Mouse (Mus musculus) embryonic facial prominence, embryonic 11.5 days (tissue): ENCODE measurements around the gene Cacna1d. TPM values are rescaled to one million over a fixed set of nuclear protein-coding genes. Genes with fewer than 3 reads are reported as not detected.
A peak's percentile ranks its signal among the peaks of the same experiment; 100 is the strongest.

Experiments
- ATAC-seq: fragments of 200-750 bp; cut with Nextera tagmentation; replicated peaks from 2 replicates; pipeline ENCODE4 v1.8.0; 2017; ENCODE audit warnings: low read depth; ENCODE audit not compliant: insufficient number of reproducible peaks, low FRiP score, low TSS enrichment
- DNase-seq: peaks from one replicate; pipeline ENCODE4 v3.0.0-alpha.2; 2015; ENCODE audit warnings: low spot score
- H3K27ac ChIP-seq: fragments of 300-500 bp; sonication (generic); replicated peaks from 2 replicates; pipeline ENCODE4 v1.5.1; 2014; ENCODE audit warnings: mild to moderate bottlenecking, low read depth, low read length, control low read depth
- H3K27me3 ChIP-seq: fragments of 300-500 bp; sonication (generic); 2 replicates; pipeline ENCODE4 v1.6.1; 2014; ENCODE audit warnings: mild to moderate bottlenecking, low read length, moderate library complexity, mixed read lengths; ENCODE audit not compliant: control insufficient read depth, insufficient read depth
- H3K36me3 ChIP-seq: fragments of 300-500 bp; sonication (generic); replicated peaks from 2 replicates; pipeline ENCODE4 v1.6.1; 2014; ENCODE audit warnings: low read depth, mild to moderate bottlenecking, low read length, moderate library complexity, mixed read lengths; ENCODE audit not compliant: control insufficient read depth, insufficient read depth
- H3K4me1 ChIP-seq: fragments of 300-500 bp; sonication (generic); 2 replicates; pipeline ENCODE4 v1.6.1; 2014; ENCODE audit warnings: low read length, mixed read lengths; ENCODE audit not compliant: control insufficient read depth, insufficient read depth
- H3K4me2 ChIP-seq: fragments of 300-500 bp; sonication (generic); 2 replicates; pipeline ENCODE4 v1.6.1; 2014; ENCODE audit warnings: low read depth, mild to moderate bottlenecking, control low read depth, low read length, moderate library complexity
- H3K4me3 ChIP-seq: fragments of 300-500 bp; sonication (generic); 2 replicates; pipeline ENCODE4 v1.5.1; 2014; ENCODE audit warnings: low read depth, low read length, control low read depth
- H3K9ac ChIP-seq: fragments of 300-500 bp; sonication (generic); replicated peaks from 2 replicates; pipeline ENCODE4 v1.6.1; 2014; ENCODE audit warnings: mild to moderate bottlenecking, control low read depth, low read length
- H3K9me3 ChIP-seq: fragments of 300-500 bp; sonication (generic); replicated peaks from 2 replicates; pipeline ENCODE4 v1.6.1; 2016; ENCODE audit warnings: mild to moderate bottlenecking, low read length, inconsistent platforms, mixed read lengths; ENCODE audit not compliant: control insufficient read depth
- WGBS: fragments of 180-500 bp; shearing (Covaris S2); extraction: QIAGEN DNeasy Blood & Tissue Kit; methylation state at CpG from one replicate; pipeline ENCODE4 v1.1.7; 2014; 5-methylcytosine and 5-hydroxymethylcytosine counted together
- polyA plus RNA-seq: library from polyadenylated mRNA; unstranded; fragments of >200 nt; fragmentation: Nextera tagmentation; extraction: Ambion mirVana; gene quantifications from 2 replicates; pipeline ENCODE4 v1.2.1, GENCODE M21; 2014

The Cacna1d gene
- polyA plus RNA-seq, 1 experiment from 2014 or later: 0.88 TPM

- DNase-seq: no peak
- no peak for ATAC-seq
- no peak overlapping the region for H3K4me2 ChIP-seq
- no peaks in the 10 kb centered on the region for H3K4me1 ChIP-seq
- H3K9me3 ChIP-seq: no peaks in the 10 kb centered on the region
- no peak overlapping the region for H3K9ac ChIP-seq
- WGBS: 76% methylated on average over 6 of the region's 6 CpGs
- H3K4me3 ChIP-seq: no peak overlapping the region
- H3K36me3 ChIP-seq: peaks cover 11% of the 10 kb centered on the region
- H3K27me3 ChIP-seq: no peaks in the 10 kb centered on the region
- no peak overlapping the region for H3K27ac ChIP-seq
Observed at GRCm38 (mm10) chr14:30523356-30523755, 32.1 kb upstream of the Cacna1d start.

- H3K27me3 ChIP-seq: no peaks in the 10 kb centered on the region
- ATAC-seq (no peak), DNase-seq (no peak)
- H3K36me3 ChIP-seq: peaks cover 8% of the 10 kb centered on the region
- WGBS: 92% methylated on average over 5 of the region's 5 CpGs
- no peak overlapping the region for H3K4me2 ChIP-seq
- H3K9me3 ChIP-seq: no peaks in the 10 kb centered on the region
- no peak overlapping the region for H3K9ac ChIP-seq
- no peak overlapping the region for H3K4me3 ChIP-seq
- H3K4me1 ChIP-seq: no peaks in the 10 kb centered on the region
- H3K27ac ChIP-seq: no peak overlapping the region
Observed at GRCm38 (mm10) chr14:30519323-30519722, 28.1 kb upstream of the Cacna1d start.

- Histone ChIP-seq H3K4me2 (no peak overlapping the region), H3K36me3 (peaks cover 3% of the 10 kb centered on the region), H3K9ac (no peak overlapping the region), H3K4me3 (no peak overlapping the region), H3K27me3 (no peaks in the 10 kb centered on the region), H3K27ac (no peak overlapping the region), H3K9me3 (no peaks in the 10 kb centered on the region), H3K4me1 (no peaks in the 10 kb centered on the region)
- no peak for ATAC-seq
- WGBS: 87% methylated on average over 13 of the region's 13 CpGs
- DNase-seq: peak; percentile 36
Observed at GRCm38 (mm10) chr14:30515931-30516723, 24.9 kb upstream of the Cacna1d start.

DNA sequence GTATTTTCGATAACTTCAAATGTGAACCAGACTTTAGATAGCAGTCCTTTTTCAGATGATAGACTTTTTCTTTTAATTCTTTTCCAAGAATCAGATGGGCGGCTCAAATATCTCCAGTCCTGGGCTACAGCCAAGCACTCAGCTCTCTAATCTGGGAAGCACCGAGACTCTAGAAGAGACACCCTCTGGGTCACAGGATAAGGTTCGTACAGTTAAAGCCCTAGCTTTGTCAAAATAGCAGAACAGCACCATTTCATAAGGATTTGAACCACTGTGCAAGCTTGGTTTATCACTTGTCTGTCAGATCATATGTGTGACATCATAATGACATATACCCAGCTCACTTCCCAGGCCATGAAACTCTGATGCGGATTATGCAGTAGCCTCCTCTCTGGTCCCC lies 21.6 kb upstream of the Cacna1d start:
- ATAC-seq: no peak
- no peaks in the 10 kb centered on the region for H3K27me3 ChIP-seq
- H3K4me3 ChIP-seq: no peak overlapping the region
- no peak overlapping the region for H3K9ac ChIP-seq
- no peaks in the 10 kb centered on the region for H3K4me1 ChIP-seq
- no peak overlapping the region for H3K27ac ChIP-seq
- no peak overlapping the region for H3K4me2 ChIP-seq
- H3K9me3 ChIP-seq: no peaks in the 10 kb centered on the region
- WGBS: 89% methylated on average over 5 of the region's 5 CpGs
- no peak for DNase-seq
- H3K36me3 ChIP-seq: peaks cover 3% of the 10 kb centered on the region; the same call in 1 of the 2 replicates

DNA sequence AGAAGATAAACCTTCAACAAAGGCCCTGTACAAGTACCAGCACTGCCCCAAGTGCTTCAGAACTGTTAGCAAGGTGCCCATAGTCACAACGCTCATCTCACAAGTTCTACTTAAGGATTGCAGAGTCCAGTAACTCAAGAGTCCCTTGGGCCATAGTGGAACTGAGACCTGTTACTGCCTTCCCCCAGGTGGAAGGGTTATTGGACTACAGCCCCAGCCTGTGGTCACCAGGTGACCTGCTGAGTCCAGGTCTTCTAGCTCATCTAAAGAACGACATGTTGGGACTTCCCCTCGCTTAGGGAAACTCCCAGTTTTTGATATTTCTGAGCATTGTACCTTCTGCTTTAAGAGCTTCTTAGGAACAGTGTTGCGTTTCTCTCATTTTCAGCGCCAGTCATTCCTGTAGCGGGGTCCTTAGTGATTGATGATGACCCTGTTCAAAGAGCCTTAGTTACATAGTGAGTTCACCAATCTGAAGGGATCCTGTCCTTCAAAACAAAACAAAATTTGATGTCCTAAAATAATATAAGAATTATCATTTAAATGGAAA lies 19.0 kb upstream of the Cacna1d start:
- ATAC-seq (no peak), DNase-seq (no peak)
- H3K9ac ChIP-seq: no peak overlapping the region
- no peaks in the 10 kb centered on the region for H3K27me3 ChIP-seq
- no peak overlapping the region for H3K4me3 ChIP-seq
- H3K4me1 ChIP-seq: no peaks in the 10 kb centered on the region
- WGBS: 96% methylated on average over 6 of the region's 6 CpGs
- no peak overlapping the region for H3K4me2 ChIP-seq
- H3K36me3 ChIP-seq: no peaks in the 10 kb centered on the region; the same call in none of the 2 replicates
- H3K27ac ChIP-seq: no peak overlapping the region
- H3K9me3 ChIP-seq: no peaks in the 10 kb centered on the region

- no peak for DNase-seq
- no peak overlapping the region for H3K4me2 ChIP-seq
- no peak overlapping the region for H3K4me3 ChIP-seq
- WGBS: 89% methylated on average over 5 of the region's 5 CpGs
- no peaks in the 10 kb centered on the region for H3K27me3 ChIP-seq
- no peaks in the 10 kb centered on the region for H3K9me3 ChIP-seq
- H3K9ac ChIP-seq: no peak overlapping the region
- peaks cover 4% of the 10 kb centered on the region for H3K36me3 ChIP-seq
- H3K4me1 ChIP-seq: no peaks in the 10 kb centered on the region
- ATAC-seq: no peak
- H3K27ac ChIP-seq: no peak overlapping the region
Observed at GRCm38 (mm10) chr14:30504990-30505389, 13.7 kb upstream of the Cacna1d start.

- H3K9me3 ChIP-seq: no peaks in the 10 kb centered on the region
- H3K4me2 ChIP-seq: no peak overlapping the region
- H3K27ac ChIP-seq: no peak overlapping the region
- WGBS: 89% methylated on average over 2 of the region's 2 CpGs
- H3K9ac ChIP-seq: no peak overlapping the region
- H3K36me3 ChIP-seq: peaks cover 4% of the 10 kb centered on the region; the same call in 1 of the 2 replicates
- no peak for DNase-seq
- no peak for ATAC-seq
- H3K4me3 ChIP-seq: no peak overlapping the region
- H3K4me1 ChIP-seq: no peaks in the 10 kb centered on the region
- H3K27me3 ChIP-seq: no peaks in the 10 kb centered on the region
Observed at GRCm38 (mm10) chr14:30498202-30498601, 6.9 kb upstream of the Cacna1d start.

DNA sequence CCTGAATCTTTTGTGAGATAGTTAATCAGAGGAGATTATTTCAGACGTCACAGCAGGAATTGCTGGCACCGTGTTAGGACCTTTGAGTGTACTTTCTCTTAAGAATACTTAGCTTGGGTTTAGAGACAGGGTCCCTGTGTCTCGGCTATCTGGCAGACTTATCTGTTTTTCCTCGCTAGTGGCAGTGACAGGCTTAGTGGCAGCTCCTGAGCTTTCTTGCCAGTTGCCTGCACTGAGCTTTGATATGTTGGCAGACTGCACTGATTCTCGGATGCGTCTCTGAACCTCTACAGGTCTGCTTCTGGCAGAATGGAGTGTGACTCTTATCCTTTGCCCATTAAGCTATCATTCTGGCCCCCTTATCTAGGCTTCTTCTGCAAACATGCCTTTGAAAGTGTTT lies 3.7 kb upstream of the Cacna1d start:
- no peaks in the 10 kb centered on the region for H3K4me1 ChIP-seq
- H3K9ac ChIP-seq: no peak overlapping the region
- ATAC-seq: no peak
- no peak overlapping the region for H3K4me3 ChIP-seq
- H3K4me2 ChIP-seq: no peak overlapping the region
- no peaks in the 10 kb centered on the region; the same call in none of the 2 replicates for H3K36me3 ChIP-seq
- H3K27me3 ChIP-seq: no peaks in the 10 kb centered on the region
- DNase-seq: no peak
- H3K9me3 ChIP-seq: no peaks in the 10 kb centered on the region
- H3K27ac ChIP-seq: no peak overlapping the region
- WGBS: 78% methylated on average over 6 of the region's 6 CpGs
